Mouse (Mus musculus) lung, postnatal 0 days (tissue): ENCODE data around the gene Henmt1.

Experiments used
- CTCF ChIP-seq: IDR thresholded peaks from 2 replicates; pipeline ENCODE4 v1.5.1; 2016; ENCODE audit warnings: antibody characterized with exemption, mild to moderate bottlenecking
- EP300 ChIP-seq: IDR thresholded peaks from 2 replicates; pipeline ENCODE4 v1.6.1; 2016; ENCODE audit warnings: antibody characterized with exemption, mild to moderate bottlenecking, control low read depth

DNA sequence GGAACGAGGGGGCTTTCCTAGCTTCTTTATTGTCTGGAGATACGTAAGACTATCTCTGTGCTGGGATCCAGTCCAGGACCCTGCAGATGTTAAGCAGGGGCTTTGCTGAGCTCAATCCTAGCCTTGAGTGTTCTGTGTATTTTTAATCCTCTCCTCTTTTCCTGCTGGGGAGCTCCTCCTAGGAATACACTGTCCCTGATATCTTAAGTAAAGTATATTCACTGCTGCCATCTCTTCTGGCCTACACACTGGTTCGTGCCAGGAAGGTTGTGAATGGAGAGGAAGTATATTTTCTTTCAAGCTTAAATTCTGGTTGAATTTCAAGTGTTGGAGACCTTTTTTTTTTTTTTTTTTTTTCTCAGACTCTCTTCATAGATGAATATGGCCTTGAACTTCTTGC, 23.6 kb downstream of the Henmt1 start:
- TF ChIP-seq CTCF (no peak), EP300 (no peak)
